Mouse (Mus musculus) liver, embryonic 14.5 days (tissue): ENCODE results near the gene Rsbn1.

Source experiments
- CTCF ChIP-seq: IDR thresholded peaks from 2 replicates; pipeline ENCODE4 v1.5.1; 2016; ENCODE audit warnings: antibody characterized with exemption, low read depth, control low read depth
- EP300 ChIP-seq: IDR thresholded peaks from 2 replicates; pipeline ENCODE4 v1.6.1; 2016; ENCODE audit warnings: antibody characterized with exemption, low read depth

DNA sequence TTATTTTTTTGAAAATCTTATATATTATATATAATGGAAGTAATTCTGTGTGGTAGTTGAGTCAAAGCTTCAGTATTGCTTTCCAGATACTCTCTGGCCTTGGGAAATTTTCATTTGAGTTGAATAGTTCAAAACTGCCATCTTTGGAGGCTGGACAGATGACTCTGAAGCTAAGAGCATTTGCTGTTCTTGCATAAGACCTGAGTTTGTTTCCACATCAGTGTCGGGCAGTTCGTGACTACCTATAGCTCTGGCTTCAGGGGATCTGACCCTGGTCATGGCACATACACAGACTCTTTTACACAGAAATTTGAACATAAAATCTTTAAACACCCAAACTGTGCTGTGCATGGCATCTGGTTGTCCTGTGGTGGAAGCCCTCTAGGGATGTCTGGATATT lies 71.3 kb downstream of the Rsbn1 start:
- TF ChIP-seq CTCF (no peak), EP300 (no peak)
